Mouse (Mus musculus) neural tube, embryonic 14.5 days (tissue): ENCODE measurements around the gene Sp7. TPM values are rescaled to one million over a fixed set of nuclear protein-coding genes. Genes with fewer than 3 reads are reported as not detected.
"Not testable (repeated sequence)": the region's sequence is repeated elsewhere in the genome, so short reads cannot be mapped to it uniquely, and the experiment has no call there.

Experiments used
- ATAC-seq: fragments of 200-750 bp; cut with Nextera tagmentation; 2 replicates; pipeline ENCODE4 v1.8.0; 2017; ENCODE audit warnings: low read depth, mild to moderate bottlenecking, moderate TSS enrichment, moderate library complexity
- H3K27ac ChIP-seq: fragments of 300-500 bp; sonication (generic); 2 replicates; pipeline ENCODE4 v1.5.1; 2014; ENCODE audit warnings: low read depth, mild to moderate bottlenecking, control low read depth, low read length, moderate library complexity, mixed read lengths
- H3K27me3 ChIP-seq: fragments of 300-500 bp; sonication (generic); 2 replicates; pipeline ENCODE4 v1.6.1; 2014; ENCODE audit warnings: low read length; ENCODE audit not compliant: control insufficient read depth, insufficient read depth
- H3K36me3 ChIP-seq: fragments of 300-500 bp; sonication (generic); 2 replicates; pipeline ENCODE4 v1.6.1; 2014; ENCODE audit warnings: low read length, mixed read lengths; ENCODE audit not compliant: control insufficient read depth, insufficient read depth
- H3K4me1 ChIP-seq: fragments of 300-500 bp; sonication (generic); 2 replicates; pipeline ENCODE4 v1.6.1; 2014; ENCODE audit warnings: low read length; ENCODE audit not compliant: control insufficient read depth, insufficient read depth
- H3K4me2 ChIP-seq: fragments of 300-500 bp; sonication (generic); 2 replicates; pipeline ENCODE4 v1.6.1; 2014; ENCODE audit warnings: mild to moderate bottlenecking, low read depth, low read length, control low read depth
- H3K4me3 ChIP-seq: fragments of 300-500 bp; sonication (generic); 2 replicates; pipeline ENCODE4 v1.5.1; 2014; ENCODE audit warnings: low read depth, low read length, control low read depth, mixed read lengths
- H3K9ac ChIP-seq: fragments of 300-500 bp; sonication (generic); replicated peaks from 2 replicates; pipeline ENCODE4 v1.6.1; 2014; ENCODE audit warnings: low read depth, mild to moderate bottlenecking, control low read depth, low read length, mixed read lengths
- H3K9me3 ChIP-seq: fragments of 300-500 bp; sonication (generic); 2 replicates; pipeline ENCODE4 v1.6.1; 2016; ENCODE audit warnings: low read length; ENCODE audit not compliant: control insufficient read depth
- WGBS: fragments of 180-500 bp; shearing (Covaris S2); extraction: QIAGEN DNeasy Blood & Tissue Kit; methylation state at CpG from one replicate; pipeline ENCODE4 v1.1.7; 2014; 5-methylcytosine and 5-hydroxymethylcytosine counted together
- polyA plus RNA-seq: library from polyadenylated mRNA; unstranded; fragments of >200 nt; fragmentation: Nextera tagmentation; extraction: Ambion mirVana; gene quantifications from 2 replicates; pipeline ENCODE4 v1.2.1, GENCODE M21; 2014

The Sp7 gene
- polyA plus RNA-seq, 1 experiment from 2014 or later, result 4.0 TPM

DNA sequence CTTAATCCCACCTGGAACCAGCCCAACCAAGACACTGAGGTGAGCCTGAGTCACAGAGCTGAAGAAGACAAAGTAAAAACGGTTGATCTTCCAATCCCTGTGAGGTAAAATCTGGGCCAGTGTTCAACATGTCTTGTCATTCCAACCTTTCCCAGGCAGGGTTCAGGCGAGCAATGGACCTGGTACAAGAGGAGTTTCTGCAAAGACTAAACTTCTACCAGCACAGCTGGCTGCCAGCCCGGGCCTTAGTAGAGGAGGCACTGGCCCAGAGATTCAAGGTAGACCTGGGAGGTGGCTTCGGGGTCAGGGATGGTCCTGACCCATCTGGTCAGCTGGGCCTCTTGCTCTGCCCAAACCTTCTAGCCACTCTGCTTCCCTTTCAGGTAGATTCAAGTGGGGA, 30.0 kb downstream of the Sp7 start:
- Histone ChIP-seq H3K27me3 (no peaks in the 10 kb centered on the region), H3K4me1 (peaks cover 7% of the 10 kb centered on the region), H3K9ac (no peak overlapping the region), H3K9me3 (no peaks in the 10 kb centered on the region), H3K4me2 (no peak overlapping the region), H3K4me3 (no peak overlapping the region), H3K27ac (no peak overlapping the region), H3K36me3 (peaks cover 41% of the 10 kb centered on the region)
- 99% methylated on average over 4 of the region's 4 CpGs for WGBS
- ATAC-seq, result no peak

DNA sequence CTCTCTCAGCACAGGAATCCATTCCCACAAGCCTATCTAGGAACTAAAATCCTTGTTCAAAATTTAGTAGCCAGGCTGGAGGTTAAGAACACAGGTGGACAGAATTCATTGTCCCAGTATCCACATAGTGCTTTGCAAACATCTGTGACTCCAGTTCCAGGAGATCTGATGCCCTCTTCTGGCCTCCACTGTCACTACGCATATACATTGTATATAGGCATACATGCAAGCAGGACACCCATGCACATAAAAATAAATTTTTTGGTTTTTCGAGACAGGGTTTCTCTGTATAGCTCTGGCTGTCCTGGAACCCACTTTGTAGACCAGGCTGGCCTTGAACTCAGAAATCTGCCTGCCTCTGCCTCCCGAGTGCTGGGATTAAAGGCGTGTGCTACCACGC, 31.1 kb downstream of the Sp7 start:
- not testable (repeated sequence) for H3K9me3 ChIP-seq, H3K27ac ChIP-seq, H3K9ac ChIP-seq, ATAC-seq, H3K4me2 ChIP-seq, H3K4me3 ChIP-seq, H3K27me3 ChIP-seq
- peaks cover 11% of the 10 kb centered on the region for H3K4me1 ChIP-seq
- peaks cover 41% of the 10 kb centered on the region for H3K36me3 ChIP-seq
- 97% methylated on average over 5 of the region's 5 CpGs for WGBS

GRCm38 (mm10) chr15:102335254-102335653, 31.7 kb downstream of the Sp7 start:
- no peak for ATAC-seq
- Histone ChIP-seq H3K9ac (no peak overlapping the region), H3K27me3 (no peaks in the 10 kb centered on the region), H3K36me3 (peaks cover 41% of the 10 kb centered on the region), H3K4me1 (peaks cover 11% of the 10 kb centered on the region), H3K4me2 (no peak overlapping the region), H3K9me3 (no peaks in the 10 kb centered on the region), H3K4me3 (no peak overlapping the region), H3K27ac (no peak overlapping the region)
- 92% methylated on average over 8 of the region's 8 CpGs for WGBS

DNA sequence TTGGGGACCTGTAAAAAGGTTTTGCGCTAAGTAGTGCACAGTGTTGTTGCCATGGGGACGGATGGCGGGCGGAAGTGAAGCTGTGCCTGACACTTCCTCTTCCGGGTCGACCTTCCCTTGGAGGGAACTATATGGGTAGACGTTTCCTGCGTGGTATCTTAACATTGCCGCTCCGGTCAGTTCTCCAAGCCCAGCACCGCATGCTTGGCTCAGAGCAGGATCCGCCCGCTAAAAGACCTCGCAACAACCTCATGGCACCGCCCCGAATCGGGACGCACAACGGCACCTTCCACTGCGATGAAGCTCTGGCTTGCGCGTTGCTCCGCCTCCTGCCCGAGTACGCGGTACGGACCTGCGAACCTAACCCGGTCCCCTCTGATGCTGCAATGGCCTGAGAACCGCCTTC, 35.4 kb downstream of the Sp7 start, which contains the start of gene Myg1:
Gene Myg1, plus strand, starts transcription at position 100 of the 406 bp plus-strand sequence.
- Histone ChIP-seq H3K27ac (no peak within 1 kb of the TSS), H3K9ac (peak within 1 kb of the TSS; percentile 62), H3K27me3 (no peaks in the 10 kb centered on the region), H3K4me1 (peaks cover 18% of the 10 kb centered on the region), H3K36me3 (peaks cover 18% of the 10 kb centered on the region), H3K9me3 (no peaks in the 10 kb centered on the region), H3K4me3 (peak within 1 kb of the TSS; percentile 75), H3K4me2 (peak within 1 kb of the TSS; percentile 74)
- ATAC-seq, result peak; percentile 95
- WGBS, result under 1% methylated on average over 30 of the region's 30 CpGs

- 75% methylated on average over 8 of the region's 8 CpGs for WGBS
- Histone ChIP-seq H3K4me1 (peaks cover 13% of the 10 kb centered on the region), H3K36me3 (no peaks in the 10 kb centered on the region; the same call in none of the 2 replicates), H3K9ac (peak overlapping the region; percentile 75), H3K27me3 (no peaks in the 10 kb centered on the region), H3K4me3 (peak overlapping the region; percentile 71), H3K9me3 (no peaks in the 10 kb centered on the region), H3K27ac (no peak overlapping the region), H3K4me2 (peak overlapping the region; percentile 63)
- ATAC-seq, result no peak
Observed at GRCm38 (mm10) chr15:102326892-102327291, 40.1 kb downstream of the Sp7 start.

DNA sequence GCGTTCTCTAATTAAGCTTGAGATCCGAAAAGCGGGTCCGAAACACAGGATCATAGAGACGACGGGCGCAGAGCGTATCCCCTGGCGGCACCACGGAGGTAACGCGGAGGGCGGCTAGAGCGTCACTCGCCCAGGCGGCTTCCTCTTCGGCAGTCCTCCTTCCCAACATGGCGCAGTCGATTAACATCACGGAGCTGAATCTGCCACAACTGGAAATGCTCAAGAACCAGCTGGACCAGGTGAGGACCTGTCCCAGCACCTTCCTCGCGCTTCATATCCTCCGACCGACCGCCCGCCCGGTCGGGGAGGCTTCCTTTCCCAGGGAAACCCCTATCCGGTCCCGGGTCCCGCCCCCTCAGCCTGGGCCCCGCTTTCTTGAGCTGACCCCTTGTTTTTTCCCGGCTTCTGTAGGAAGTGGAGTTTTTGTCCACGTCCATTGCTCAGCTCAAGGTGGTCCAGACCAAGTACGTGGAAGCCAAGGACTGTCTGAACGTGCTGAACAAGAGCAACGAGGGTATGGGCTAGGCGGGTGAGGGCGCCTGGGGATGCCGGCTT, 40.9 kb downstream of the Sp7 start, which contains the start of gene Pfdn5:
Gene Pfdn5, plus strand, starts transcription at position 95 of the 555 bp plus-strand sequence.
- under 1% methylated on average over 40 of the region's 40 CpGs for WGBS
- Histone ChIP-seq H3K27ac (peak within 1 kb of the TSS; percentile 64), H3K27me3 (no peaks in the 10 kb centered on the region), H3K4me1 (peaks cover 9% of the 10 kb centered on the region), H3K36me3 (no peaks in the 10 kb centered on the region; the same call in none of the 2 replicates), H3K9ac (peak within 1 kb of the TSS; percentile 75), H3K4me3 (peak within 1 kb of the TSS; percentile 71), H3K4me2 (peak within 1 kb of the TSS; percentile 63), H3K9me3 (no peaks in the 10 kb centered on the region)
- ATAC-seq, result peak; percentile 92

DNA sequence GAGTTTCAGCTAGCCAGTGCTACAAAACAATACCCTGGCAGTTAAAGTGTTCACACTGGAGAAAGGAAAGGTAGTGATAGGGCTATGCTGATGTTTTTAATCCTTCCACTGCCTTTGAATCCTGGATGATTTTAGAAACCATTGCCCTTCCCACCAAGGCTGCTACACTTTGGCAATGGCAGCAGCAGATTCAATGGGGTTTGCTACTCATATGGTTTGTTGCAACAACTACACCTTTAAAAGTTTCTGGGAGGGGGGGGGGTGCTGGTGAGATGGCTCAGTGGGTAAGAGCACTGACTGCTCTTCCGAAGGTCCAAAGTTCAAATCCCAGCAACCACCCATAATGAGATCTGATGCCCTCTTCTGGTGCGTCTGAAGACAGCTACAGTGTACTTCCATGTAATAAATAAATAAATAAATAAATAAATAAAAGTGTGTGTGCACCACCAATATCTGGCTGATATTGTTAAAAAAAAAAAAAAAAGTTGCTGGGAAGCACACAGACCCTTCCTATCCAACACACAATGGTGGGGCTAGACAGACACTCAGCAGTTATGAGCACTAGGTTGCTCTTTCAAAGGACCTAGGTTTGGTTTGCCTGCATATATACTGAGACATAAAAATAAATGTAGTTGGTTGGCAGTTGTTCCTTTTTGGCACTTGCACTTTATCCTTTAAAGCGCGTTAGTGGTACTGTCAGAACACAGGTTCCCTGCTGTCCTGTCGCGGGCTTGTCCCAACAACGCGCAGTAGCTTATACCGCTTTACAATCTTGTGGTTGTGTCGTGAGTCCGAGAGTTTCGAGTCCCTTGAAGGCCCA, 42.1 kb downstream of the Sp7 start:
- Histone ChIP-seq H3K9me3 (no peaks in the 10 kb centered on the region), H3K27ac (no peak overlapping the region), H3K4me3 (peak overlapping the region; percentile 71; the same call in 1 of the 2 replicates), H3K36me3 (no peaks in the 10 kb centered on the region; the same call in 1 of the 2 replicates), H3K4me1 (peaks cover 9% of the 10 kb centered on the region), H3K9ac (no peak overlapping the region), H3K4me2 (no peak overlapping the region; the same call in 1 of the 2 replicates), H3K27me3 (no peaks in the 10 kb centered on the region)
- no peak for ATAC-seq
- WGBS, result 77% methylated on average over 12 of the region's 12 CpGs

GRCm38 (mm10) chr15:102316263-102316662, 50.7 kb downstream of the Sp7 start:
- H3K27me3 ChIP-seq, result no peaks in the 10 kb centered on the region
- H3K36me3 ChIP-seq, result no peaks in the 10 kb centered on the region
- no peak overlapping the region for H3K4me3 ChIP-seq
- H3K9me3 ChIP-seq, result no peaks in the 10 kb centered on the region
- H3K27ac ChIP-seq, result no peak overlapping the region
- 88% methylated on average over 6 of the region's 6 CpGs for WGBS
- no peak overlapping the region for H3K9ac ChIP-seq
- no peaks in the 10 kb centered on the region for H3K4me1 ChIP-seq
- H3K4me2 ChIP-seq, result no peak overlapping the region
- ATAC-seq, result 0 out of 2 replicates have a peak, but pooled peaks have one; percentile 41

GRCm38 (mm10) chr15:102315292-102315691, 51.7 kb downstream of the Sp7 start:
- Histone ChIP-seq H3K4me1 (no peaks in the 10 kb centered on the region), H3K9me3 (no peaks in the 10 kb centered on the region), H3K27me3 (no peaks in the 10 kb centered on the region), H3K4me2 (no peak overlapping the region), H3K4me3 (no peak overlapping the region), H3K9ac (no peak overlapping the region), H3K27ac (no peak overlapping the region), H3K36me3 (no peaks in the 10 kb centered on the region)
- 88% methylated on average over 8 of the region's 8 CpGs for WGBS
- ATAC-seq, result no peak
